Mouse (Mus musculus): ENCODE measurements around the gene Slc4a1. TPM values are rescaled to one million over a fixed set of nuclear protein-coding genes. Genes with fewer than 3 reads are reported as not detected.

Gene Slc4a1
- total RNA-seq, 2 experiments from 2014 or later, result 0.50 to 0.60 TPM

GRCm38 (mm10) chr11:102305359-102305758 is 60.6 kb downstream of the Slc4a1 start:
- DNase-seq (ENCODE audit: low spot score in 2 of 2), result no peak

GRCm38 (mm10) chr11:102304141-102304540 is 61.9 kb downstream of the Slc4a1 start:
- DNase-seq (ENCODE audit: low spot score in 2 of 2), result no peak

- DNase-seq (ENCODE audit: low spot score in 2 of 2), result peak in 1 of 2 experiments; percentile 52
Measured at GRCm38 (mm10) chr11:102299839-102300238, 66.2 kb downstream of the Slc4a1 start.

Small RNA genes lying within 50 kb of the gene (microRNA-seq; reads per million reads assigned to microRNA genes)
- gene Mir6930, result 0.57 to 0.68 reads per million in 2 experiments

Other genes with a start within 250 kb of the Slc4a1 start
- gene Nags, start 220.7 kb downstream of the Slc4a1 start, total RNA-seq (2021), result not detected
- 10 to 100 TPM; 26.4 to 29.2 TPM for gene Tmem101, start 209.8 kb downstream of the Slc4a1 start, total RNA-seq (2021)
- 10 to 100 TPM; 65.9 to 72.8 TPM for gene Lsm12, start 180.9 kb downstream of the Slc4a1 start, total RNA-seq (2021)
- gene G6pc3, start 176.6 kb downstream of the Slc4a1 start, total RNA-seq (2021), result 10 to 100 TPM; 49.2 to 49.5 TPM
- gene Hdac5, start 136.0 kb downstream of the Slc4a1 start, total RNA-seq (2021), result 100 to 1,000 TPM; 171 to 197 TPM
- gene BC030867, start 117.3 kb downstream of the Slc4a1 start, total RNA-seq (2021), result under 1 TPM; 0.76 to 0.79 TPM
- under 1 TPM; 0.86 to 0.88 TPM for gene Asb16, start 97.5 kb downstream of the Slc4a1 start, total RNA-seq (2021)
- 10 to 100 TPM; 59.3 to 60.6 TPM for gene Tmub2, start 81.3 kb downstream of the Slc4a1 start, total RNA-seq (2021)
- gene Atxn7l3, start 69.6 kb downstream of the Slc4a1 start, total RNA-seq (2021), result 100 to 1,000 TPM; 152 to 160 TPM
- 100 to 1,000 TPM; 120 to 121 TPM for gene Ubtf, start 46.5 kb downstream of the Slc4a1 start, total RNA-seq (2021)
- gene Rundc3a, start 27.2 kb upstream of the Slc4a1 start, total RNA-seq (2021), result 100 to 1,000 TPM; 413 to 422 TPM
- 10 to 100 TPM; 75.6 to 81.8 TPM for gene Slc25a39, start 41.7 kb upstream of the Slc4a1 start, total RNA-seq (2021)
- gene Grn, start 64.1 kb upstream of the Slc4a1 start, total RNA-seq (2021), result 10 to 100 TPM; 82.3 to 87.4 TPM
- gene Fam171a2, start 81.5 kb upstream of the Slc4a1 start, total RNA-seq (2021), result 10 to 100 TPM; 86.0 to 97.5 TPM
- 1 to 10 TPM; 2.3 to 2.7 TPM for gene Itga2b, start 103.9 kb upstream of the Slc4a1 start, total RNA-seq (2021)
- gene Gpatch8, start 190.2 kb upstream of the Slc4a1 start, total RNA-seq (2021), result 10 to 100 TPM; 51.4 to 54.4 TPM
- 1 to 10 TPM; 6.4 to 6.9 TPM for gene Gm11627, start 213.3 kb upstream of the Slc4a1 start, total RNA-seq (2021)
- 1 to 10 TPM; 8.5 to 9.4 TPM for gene Fzd2, start 238.2 kb upstream of the Slc4a1 start, total RNA-seq (2021)